Mouse (Mus musculus) inflammation-experienced regulatory T-cells (primary cell): ENCODE results near the gene Pus3. TPM values are rescaled to one million over a fixed set of nuclear protein-coding genes. Genes with fewer than 3 reads are reported as not detected.

Experiments used
- polyA plus RNA-seq, 2 experiments: library from polyadenylated mRNA; unstranded; fragments of 100-300 nt; shearing (Covaris generic); gene quantifications; one replicate each; pipeline ENCODE4 v1.2.1; 2017

The Pus3 gene
- polyA plus RNA-seq: 10 to 100 TPM; 30.7 to 48.0 TPM

DNA sequence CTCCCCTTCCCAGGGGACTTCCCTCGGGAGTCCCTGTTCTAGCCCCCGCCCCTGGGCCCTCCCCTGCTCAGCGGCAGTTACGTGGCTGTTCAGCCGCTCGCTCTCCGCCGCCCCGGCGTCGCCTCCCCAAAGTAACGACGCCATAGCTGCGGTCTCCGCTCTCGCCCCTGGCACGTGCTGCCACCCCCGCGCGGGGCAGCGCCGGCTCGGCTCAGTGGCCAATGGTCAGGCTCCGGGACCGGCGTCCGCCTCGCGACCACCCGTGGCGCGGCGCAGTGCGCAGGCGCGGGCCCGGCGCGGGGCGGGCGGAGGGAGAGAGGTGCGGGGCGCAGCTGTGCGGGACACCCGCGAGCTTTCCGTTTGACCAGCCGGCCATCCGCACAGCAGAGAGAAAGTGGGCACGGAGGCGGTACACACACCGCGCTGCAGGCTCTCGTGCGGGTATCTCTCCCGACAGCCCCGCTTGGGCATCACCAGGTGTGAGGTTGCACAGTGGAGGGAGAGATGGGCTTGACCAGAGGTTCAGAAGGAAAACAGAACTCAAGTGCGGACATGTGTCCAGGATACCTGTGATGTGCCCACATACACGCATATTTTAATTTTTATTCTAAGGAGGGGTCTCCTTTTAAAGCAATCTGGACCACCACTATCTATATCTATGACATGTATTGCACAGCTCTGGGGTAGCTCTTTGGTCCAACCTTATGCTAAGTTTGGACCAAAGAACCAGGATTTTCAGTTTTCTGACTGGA is at the start of gene Pus3, which contains the start of gene Ddx25:
TSS of gene Pus3 (plus strand) at position 339 of the 752 bp plus-strand sequence.
TSS of gene Ddx25 (minus strand) at position 272 of the 752 bp plus-strand sequence.

DNA sequence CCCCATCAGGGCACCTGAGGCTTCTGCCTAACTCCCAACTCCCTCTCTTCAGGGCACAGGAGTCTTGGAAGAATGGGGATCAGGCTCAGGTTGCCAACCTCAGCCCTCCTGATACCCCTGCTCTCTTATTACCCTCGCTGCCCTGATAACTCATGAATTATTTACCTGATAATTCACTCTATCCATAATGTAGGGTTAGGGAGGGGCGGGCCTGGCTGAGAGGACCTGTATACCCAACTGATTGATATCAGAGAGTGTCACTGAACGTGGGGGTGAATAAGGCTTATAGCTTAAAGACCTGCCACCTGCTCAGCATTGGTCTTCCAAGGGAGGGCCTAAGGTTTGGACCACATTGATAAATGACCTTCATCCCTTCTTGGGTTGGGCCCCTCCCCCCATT is 40.2 kb upstream of the Pus3 start, which contains the start of gene Gm1113:
TSS of gene Gm1113 (minus strand) at position 101 of the 400 bp plus-strand sequence.

DNA sequence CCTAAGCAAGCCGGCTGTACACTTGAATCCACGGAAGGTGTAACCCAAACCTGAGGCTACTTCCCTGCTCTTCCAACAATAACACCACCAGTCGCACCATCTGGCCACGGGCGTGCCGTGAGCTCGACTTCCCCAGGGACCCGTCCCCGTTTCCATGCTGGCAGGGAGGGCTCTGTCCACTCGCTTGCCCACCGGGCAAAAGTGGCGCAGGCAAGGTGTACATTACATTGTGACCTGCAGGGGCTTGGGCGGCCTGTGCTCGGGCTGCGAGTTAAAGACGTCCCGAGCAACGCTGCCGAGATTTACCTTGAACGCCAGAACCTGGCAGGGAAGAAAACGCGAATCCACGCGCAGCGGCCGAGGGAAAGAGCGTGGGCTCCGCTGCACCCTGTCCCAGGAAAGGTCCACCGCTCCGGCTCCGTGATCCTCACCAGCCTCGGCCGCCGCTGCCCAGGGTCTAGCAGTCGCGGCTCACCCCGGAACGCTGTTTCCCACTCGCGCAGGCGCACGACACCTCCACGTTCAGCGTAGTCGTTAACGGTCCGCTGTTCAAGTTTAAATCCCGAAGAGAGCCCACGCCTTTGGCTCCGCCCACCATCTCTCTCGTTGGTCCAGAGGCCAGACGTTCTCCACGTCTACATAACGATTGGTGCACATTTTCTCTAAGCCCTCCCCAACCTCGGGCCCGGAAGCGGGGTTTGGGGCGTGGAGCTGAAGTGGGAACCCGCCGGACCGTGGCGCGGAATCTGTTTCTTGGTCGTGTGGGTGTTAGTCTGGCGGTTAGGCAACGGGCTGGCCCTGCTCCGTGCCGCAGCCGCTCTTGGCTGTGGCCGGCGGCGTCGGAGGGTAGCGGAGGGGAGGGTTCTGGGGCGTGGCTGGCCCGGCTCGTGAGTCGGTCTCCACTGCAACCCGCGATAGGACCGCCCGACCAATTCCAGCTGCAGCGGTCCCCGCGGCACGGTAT is 11.5 kb downstream of the Pus3 start, which contains the start of the genes Pate2 and Hyls1:
TSS of gene Pate2 (plus strand) at position 714 of the 964 bp plus-strand sequence.
TSS of gene Hyls1 (minus strand) at position 828 of the 964 bp plus-strand sequence.

DNA sequence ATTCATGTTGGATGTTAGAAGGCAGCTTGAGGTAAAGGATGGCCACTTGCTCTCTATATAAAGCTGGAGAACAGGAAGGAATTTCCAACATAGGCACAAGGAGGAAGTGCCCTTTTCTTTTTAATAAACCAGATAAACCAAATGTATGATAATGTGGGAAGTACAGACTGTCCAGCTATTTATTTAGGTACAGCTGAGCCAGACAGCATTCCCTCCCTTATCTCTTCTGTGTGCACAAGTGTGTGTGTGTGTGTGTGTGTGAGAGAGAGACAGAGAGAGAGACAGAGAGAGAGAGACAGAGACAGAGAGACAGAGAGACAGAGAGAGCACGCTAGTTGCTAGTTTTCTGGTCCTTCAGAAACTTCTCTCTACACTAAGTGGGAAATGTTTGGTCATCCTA is 53.4 kb downstream of the Pus3 start, which contains the start of gene Pate4:
TSS of gene Pate4 (minus strand) at position 101 of the 400 bp plus-strand sequence.

Other genes starting within 250 kb of the Pus3 start
- 1 to 10 TPM; 4.0 to 8.0 TPM for gene Cdon, start 137.5 kb upstream of the Pus3 start, polyA plus RNA-seq
- gene Gm1113, start 40.3 kb upstream of the Pus3 start, polyA plus RNA-seq: not detected
- under 1 TPM; 0.05 to 0.12 TPM for gene Ddx25, start 67 bp upstream of the Pus3 start, polyA plus RNA-seq
- under 1 TPM in 1 of 2 experiments, not detected in 1; 0.84 TPM for gene Pate2, start 11.7 kb downstream of the Pus3 start, polyA plus RNA-seq
- gene Hyls1, start 11.8 kb downstream of the Pus3 start, polyA plus RNA-seq: 1 to 10 TPM; 6.0 to 7.5 TPM
- under 1 TPM in 1 of 2 experiments, not detected in 1; 0.14 TPM for gene Pate4, start 53.3 kb downstream of the Pus3 start, polyA plus RNA-seq
- under 1 TPM in 1 of 2 experiments, not detected in 1; 0.56 TPM for gene Pate3, start 89.6 kb downstream of the Pus3 start, polyA plus RNA-seq
- gene Pate1, start 128.8 kb downstream of the Pus3 start, polyA plus RNA-seq: 1 to 10 TPM in 1 of 2 experiments, under 1 TPM in 1; 0.10 to 2.0 TPM
- gene Gm17677, start 182.5 kb downstream of the Pus3 start, polyA plus RNA-seq: not detected
- not detected for gene Gm17727, start 219.5 kb downstream of the Pus3 start, polyA plus RNA-seq
- not detected for gene Gm27235, start 231.5 kb downstream of the Pus3 start, polyA plus RNA-seq
- gene D730048I06Rik, start 231.5 kb downstream of the Pus3 start, polyA plus RNA-seq: not detected